Mouse (Mus musculus): ENCODE data around the gene Ptafr. TPM values are rescaled to one million over a fixed set of nuclear protein-coding genes. Genes with fewer than 3 reads are reported as not detected.

Ptafr gene
- polyA plus RNA-seq (2014; fragmentation: Nextera tagmentation; extraction: Ambion mirVana): 0.31 and 0.63 TPM in 2 replicates

DNA sequence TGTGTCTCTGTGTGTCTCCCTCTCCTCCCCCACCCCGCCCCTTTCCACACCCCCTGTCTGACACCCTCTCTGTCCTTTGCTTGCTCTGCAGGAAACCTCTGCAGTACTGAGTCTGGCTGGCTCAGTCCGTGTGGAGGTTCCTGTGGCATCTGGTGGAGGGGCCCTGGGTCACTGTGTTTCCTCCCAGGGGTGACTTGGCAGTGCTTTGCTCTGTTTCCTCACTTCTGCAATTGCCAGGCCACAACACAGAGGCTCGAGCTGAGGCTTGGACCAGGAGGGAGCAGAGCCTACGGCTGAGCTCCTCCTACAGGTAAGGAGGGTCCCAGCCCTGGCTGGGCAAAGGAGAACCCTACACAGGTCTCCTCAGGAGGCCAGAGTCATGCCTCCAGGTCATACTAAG lies at the start of gene Ptafr:
Gene Ptafr, plus strand, starts transcription at position 103 of the 400 bp plus-strand sequence.
- H3K4me1 ChIP-seq (ENCODE audit: control insufficient read depth, insufficient read depth, low read length): no peaks in the 10 kb centered on the region
- H3K4me2 ChIP-seq: no peak within 1 kb of the TSS
- H3K9me3 ChIP-seq (ENCODE audit: control insufficient read depth, low read length): no peaks in the 10 kb centered on the region
- DNase-seq (ENCODE audit: low spot score, missing footprints) (no peak), ATAC-seq (ENCODE audit: low FRiP score) (no peak)
- 46% methylated on average over 4 of the region's 4 CpGs for WGBS
- no peaks in the 10 kb centered on the region for H3K27me3 ChIP-seq (ENCODE audit: control insufficient read depth, insufficient read depth, low read length)
- H3K36me3 ChIP-seq (ENCODE audit: control insufficient read depth, insufficient read depth, low read length): no peaks in the 10 kb centered on the region
- H3K4me3 ChIP-seq (ENCODE audit: low read depth, low read length): no peak within 1 kb of the TSS
- no peak within 1 kb of the TSS for H3K9ac ChIP-seq (ENCODE audit: low read length)
- H3K27ac ChIP-seq (ENCODE audit: low read depth, low read length): no peak within 1 kb of the TSS

DNA sequence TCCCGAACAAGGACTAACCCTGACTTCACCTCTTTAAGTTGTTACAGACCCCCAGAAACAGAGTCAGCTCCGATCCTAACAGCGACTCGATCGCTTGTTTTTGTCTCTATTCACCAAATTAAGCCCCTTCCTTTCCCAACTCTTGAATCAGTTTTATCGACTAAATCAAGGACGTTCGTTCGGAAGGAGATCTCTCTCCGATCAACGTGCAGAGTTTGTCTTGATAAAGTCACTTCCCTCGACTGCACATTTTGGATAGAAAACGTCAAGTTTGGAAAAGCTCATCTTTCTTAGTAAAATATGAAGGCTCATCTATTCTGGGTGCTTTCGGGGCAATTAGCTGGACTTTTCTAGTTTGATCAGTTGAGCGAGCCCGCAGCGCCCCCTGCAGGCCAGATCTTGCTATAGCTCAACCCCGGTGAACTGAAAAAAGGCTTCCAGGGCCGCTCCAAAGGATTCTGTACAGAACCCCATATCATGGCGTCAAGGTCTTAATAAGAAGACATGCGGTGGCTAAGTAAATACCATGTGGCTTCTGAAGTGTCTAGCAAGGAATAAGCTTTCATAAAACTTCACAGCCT lies 49.2 kb upstream of the Ptafr start:
- ATAC-seq (ENCODE audit: low FRiP score): no peak
- no peaks in the 10 kb centered on the region for H3K36me3 ChIP-seq (ENCODE audit: control insufficient read depth, insufficient read depth, low read length)
- peak; percentile 99 for DNase-seq (ENCODE audit: low spot score, missing footprints)
- peak overlapping the region; percentile 40 for H3K9ac ChIP-seq (ENCODE audit: low read length)
- 2% methylated on average over 21 of the region's 21 CpGs for WGBS
- no peak overlapping the region for H3K27ac ChIP-seq (ENCODE audit: low read depth, low read length)
- H3K4me1 ChIP-seq (ENCODE audit: control insufficient read depth, insufficient read depth, low read length): peaks cover 3% of the 10 kb centered on the region; the same call in 1 of the 2 replicates
- no peaks in the 10 kb centered on the region for H3K9me3 ChIP-seq (ENCODE audit: control insufficient read depth, low read length)
- H3K27me3 ChIP-seq (ENCODE audit: control insufficient read depth, insufficient read depth, low read length): peaks cover 2% of the 10 kb centered on the region; the same call in 1 of the 2 replicates
- peak overlapping the region; percentile 31 for H3K4me3 ChIP-seq (ENCODE audit: low read depth, low read length)
- peak overlapping the region; percentile 74 for H3K4me2 ChIP-seq

DNA sequence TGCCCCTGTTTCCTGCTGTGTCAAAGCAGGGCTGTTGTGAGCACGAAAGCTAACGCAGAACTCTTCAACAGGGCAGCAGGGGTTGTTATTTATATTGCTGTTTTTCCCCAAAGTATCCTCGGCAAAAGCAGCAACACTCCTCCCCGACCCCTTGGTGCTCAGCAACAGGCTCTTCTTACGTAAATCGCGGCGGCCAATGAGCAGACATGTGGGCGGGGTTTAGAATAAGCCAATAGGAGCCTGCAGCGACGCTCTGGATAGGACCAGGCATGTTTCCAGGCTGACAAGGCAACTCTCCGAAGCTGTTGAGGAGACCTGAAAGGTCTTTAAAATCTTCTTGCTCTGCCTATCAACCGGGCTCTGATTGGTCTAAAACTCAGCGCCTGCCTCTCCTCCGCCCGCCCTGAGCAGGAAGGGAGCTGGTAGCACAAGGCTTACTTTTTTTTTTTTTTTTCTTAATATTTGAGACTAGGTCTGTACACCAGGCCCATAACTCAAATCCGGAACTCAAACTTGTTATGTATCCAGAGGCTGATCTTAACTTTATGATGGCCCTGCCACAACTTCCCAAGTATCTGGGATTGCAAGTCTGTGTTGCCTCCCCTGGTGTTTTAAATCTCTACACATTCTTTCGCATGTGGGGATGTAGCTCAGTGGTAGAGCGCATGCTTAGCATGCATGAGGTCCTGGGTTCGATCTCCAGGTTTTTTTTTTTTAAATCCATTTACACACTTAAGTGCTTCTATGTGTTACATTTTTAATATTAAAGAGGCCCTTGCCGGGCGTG lies 48.3 kb upstream of the Ptafr start:
- Histone ChIP-seq H3K4me3 (ENCODE audit: low read depth, low read length) (peak overlapping the region; percentile 31), H3K27me3 (ENCODE audit: control insufficient read depth, insufficient read depth, low read length) (peaks cover 2% of the 10 kb centered on the region; the same call in 1 of the 2 replicates), H3K36me3 (ENCODE audit: control insufficient read depth, insufficient read depth, low read length) (no peaks in the 10 kb centered on the region), H3K9me3 (ENCODE audit: control insufficient read depth, low read length) (no peaks in the 10 kb centered on the region), H3K27ac (ENCODE audit: low read depth, low read length) (no peak overlapping the region), H3K4me1 (ENCODE audit: control insufficient read depth, insufficient read depth, low read length) (peaks cover 3% of the 10 kb centered on the region; the same call in 1 of the 2 replicates), H3K4me2 (peak overlapping the region; percentile 74), H3K9ac (ENCODE audit: low read length) (peak overlapping the region; percentile 40)
- ATAC-seq (ENCODE audit: low FRiP score) (peak; percentile 94), DNase-seq (ENCODE audit: low spot score, missing footprints) (peak; percentile 97)
- WGBS: 21% methylated on average over 22 of the region's 22 CpGs

DNA sequence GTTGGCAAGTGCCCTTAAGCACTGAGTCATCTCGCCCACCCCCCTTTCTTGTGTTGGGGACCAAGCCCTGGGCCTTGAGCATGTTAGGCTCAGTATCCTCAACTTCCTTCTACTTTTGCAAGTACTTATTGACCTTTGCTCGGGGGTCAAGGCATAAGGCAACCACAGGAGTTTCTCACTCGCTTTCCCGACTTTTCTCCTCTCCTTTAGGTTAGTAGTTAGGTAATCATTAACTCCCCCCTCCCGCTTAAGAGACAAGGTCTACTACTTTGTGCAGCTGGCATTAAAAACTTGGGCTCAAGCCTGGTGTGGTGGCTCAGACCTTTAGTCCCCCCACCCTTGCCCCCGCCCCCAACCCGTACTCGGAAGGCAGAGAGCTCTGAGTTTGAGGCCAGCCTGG lies 45.8 kb upstream of the Ptafr start:
- Histone ChIP-seq H3K36me3 (ENCODE audit: control insufficient read depth, insufficient read depth, low read length) (no peaks in the 10 kb centered on the region), H3K27ac (ENCODE audit: low read depth, low read length) (no peak overlapping the region), H3K4me1 (ENCODE audit: control insufficient read depth, insufficient read depth, low read length) (peaks cover 3% of the 10 kb centered on the region; the same call in 1 of the 2 replicates), H3K27me3 (ENCODE audit: control insufficient read depth, insufficient read depth, low read length) (peaks cover 2% of the 10 kb centered on the region; the same call in 1 of the 2 replicates), H3K4me3 (ENCODE audit: low read depth, low read length) (no peak overlapping the region), H3K4me2 (no peak overlapping the region), H3K9me3 (ENCODE audit: control insufficient read depth, low read length) (no peaks in the 10 kb centered on the region), H3K9ac (ENCODE audit: low read length) (no peak overlapping the region)
- DNase-seq (ENCODE audit: low spot score, missing footprints) (no peak), ATAC-seq (ENCODE audit: low FRiP score) (no peak)
- 84% methylated on average over 8 of the region's 8 CpGs for WGBS

DNA sequence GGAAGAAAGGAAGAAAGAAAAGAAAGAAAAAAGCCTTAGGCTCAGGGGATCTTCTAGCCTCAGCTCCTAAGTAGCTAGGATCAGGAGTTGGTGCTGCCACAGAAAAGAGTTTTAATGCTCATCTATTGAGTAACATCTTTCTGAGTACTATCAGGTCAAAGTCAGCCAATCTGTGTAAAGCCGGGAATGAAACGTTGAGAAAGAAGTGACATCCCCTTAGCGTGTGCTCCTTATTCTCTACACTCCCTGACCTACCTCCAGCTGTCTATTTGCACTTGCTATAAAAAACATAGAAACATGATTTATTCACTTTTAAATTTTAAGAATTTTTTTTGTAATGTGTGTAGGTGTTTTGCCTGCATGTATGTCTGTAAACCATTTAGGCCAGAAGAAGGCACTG lies 44.7 kb upstream of the Ptafr start:
- no peak overlapping the region for H3K9ac ChIP-seq (ENCODE audit: low read length)
- 89% methylated on average over 3 of the region's 3 CpGs for WGBS
- H3K9me3 ChIP-seq (ENCODE audit: control insufficient read depth, low read length): no peaks in the 10 kb centered on the region
- H3K4me2 ChIP-seq: no peak overlapping the region
- no peaks in the 10 kb centered on the region for H3K27me3 ChIP-seq (ENCODE audit: control insufficient read depth, insufficient read depth, low read length)
- ATAC-seq (ENCODE audit: low FRiP score): no peak
- peaks cover 3% of the 10 kb centered on the region; the same call in 1 of the 2 replicates for H3K4me1 ChIP-seq (ENCODE audit: control insufficient read depth, insufficient read depth, low read length)
- no peak for DNase-seq (ENCODE audit: low spot score, missing footprints)
- H3K4me3 ChIP-seq (ENCODE audit: low read depth, low read length): no peak overlapping the region
- H3K36me3 ChIP-seq (ENCODE audit: control insufficient read depth, insufficient read depth, low read length): no peaks in the 10 kb centered on the region
- H3K27ac ChIP-seq (ENCODE audit: low read depth, low read length): no peak overlapping the region

DNA sequence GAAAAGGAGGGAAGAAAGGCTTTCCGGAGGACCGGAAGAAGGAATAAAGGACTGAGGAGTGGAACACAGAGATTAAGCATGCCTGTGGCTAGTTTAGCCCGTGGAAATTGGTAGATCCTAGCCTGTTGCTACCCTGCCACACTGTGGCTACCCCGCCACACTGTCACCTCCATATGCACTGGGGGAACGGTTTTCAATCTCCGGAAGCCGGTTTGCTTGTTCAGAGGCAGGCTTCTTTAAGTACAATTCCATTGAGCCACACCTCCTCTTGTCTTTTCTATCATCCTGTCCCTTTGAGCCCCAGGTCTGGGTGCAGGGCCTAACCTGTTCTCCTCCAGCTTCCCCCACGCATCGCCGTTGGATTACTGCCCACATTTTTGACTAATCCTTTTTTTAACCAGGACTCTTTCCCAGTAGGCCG lies 39.5 kb upstream of the Ptafr start:
- Histone ChIP-seq H3K4me2 (no peak overlapping the region), H3K9ac (ENCODE audit: low read length) (peak overlapping the region; percentile 27; the same call in 1 of the 2 replicates), H3K4me3 (ENCODE audit: low read depth, low read length) (no peak overlapping the region), H3K4me1 (ENCODE audit: control insufficient read depth, insufficient read depth, low read length) (peaks cover 3% of the 10 kb centered on the region; the same call in 1 of the 2 replicates), H3K9me3 (ENCODE audit: control insufficient read depth, low read length) (no peaks in the 10 kb centered on the region), H3K27me3 (ENCODE audit: control insufficient read depth, insufficient read depth, low read length) (no peaks in the 10 kb centered on the region), H3K27ac (ENCODE audit: low read depth, low read length) (no peak overlapping the region), H3K36me3 (ENCODE audit: control insufficient read depth, insufficient read depth, low read length) (no peaks in the 10 kb centered on the region)
- ATAC-seq (ENCODE audit: low FRiP score): no peak
- peak; percentile 88 for DNase-seq (ENCODE audit: low spot score, missing footprints)
- WGBS: 9% methylated on average over 11 of the region's 11 CpGs

DNA sequence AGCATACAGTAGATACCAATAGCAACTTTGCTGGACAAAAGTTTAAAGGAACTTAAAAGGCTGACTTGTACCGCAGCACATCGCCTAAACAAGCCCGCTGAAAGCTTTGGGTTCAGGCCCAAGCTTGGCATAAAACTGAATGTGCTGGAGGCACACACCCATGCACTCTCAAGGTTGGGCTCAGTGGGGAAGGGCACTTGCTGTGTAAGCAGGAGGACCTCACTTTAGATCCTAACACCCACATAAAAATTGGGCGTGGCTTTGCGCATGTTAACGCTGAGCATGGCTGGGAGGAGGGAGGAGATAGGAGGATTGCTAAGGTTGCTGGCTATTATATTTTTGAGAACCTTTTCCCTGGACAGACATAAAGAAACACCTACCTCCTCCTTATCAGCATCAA lies 39.1 kb upstream of the Ptafr start:
- Histone ChIP-seq H3K27me3 (ENCODE audit: control insufficient read depth, insufficient read depth, low read length) (no peaks in the 10 kb centered on the region), H3K4me3 (ENCODE audit: low read depth, low read length) (no peak overlapping the region), H3K4me2 (no peak overlapping the region), H3K9ac (ENCODE audit: low read length) (peak overlapping the region; percentile 27; the same call in 1 of the 2 replicates), H3K4me1 (ENCODE audit: control insufficient read depth, insufficient read depth, low read length) (peaks cover 3% of the 10 kb centered on the region; the same call in 1 of the 2 replicates), H3K36me3 (ENCODE audit: control insufficient read depth, insufficient read depth, low read length) (no peaks in the 10 kb centered on the region), H3K9me3 (ENCODE audit: control insufficient read depth, low read length) (no peaks in the 10 kb centered on the region), H3K27ac (ENCODE audit: low read depth, low read length) (no peak overlapping the region)
- 46% methylated on average over 6 of the region's 6 CpGs for WGBS
- DNase-seq (ENCODE audit: low spot score, missing footprints) (no peak), ATAC-seq (ENCODE audit: low FRiP score) (no peak)

DNA sequence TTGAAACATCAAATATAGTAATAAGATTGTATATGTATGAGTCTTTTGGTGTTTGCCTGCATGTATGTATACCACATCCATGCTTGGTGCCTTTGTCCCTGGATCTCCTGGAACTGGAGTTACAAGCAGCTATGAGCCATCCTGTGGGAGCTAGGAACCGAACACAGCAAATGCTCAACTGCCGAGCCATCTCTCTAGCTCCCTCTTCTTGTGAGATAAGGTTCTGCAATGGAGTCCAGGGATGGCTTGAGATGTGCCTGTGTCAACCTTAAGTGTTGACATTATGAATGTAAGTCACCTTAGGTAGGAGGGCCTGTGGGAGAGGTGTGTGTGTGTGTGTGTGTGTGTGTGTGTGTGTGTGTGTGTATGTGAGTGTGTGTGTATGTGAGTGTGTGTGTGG lies 37.2 kb upstream of the Ptafr start:
- ATAC-seq (ENCODE audit: low FRiP score): no peak
- H3K4me1 ChIP-seq (ENCODE audit: control insufficient read depth, insufficient read depth, low read length): peaks cover 3% of the 10 kb centered on the region; the same call in 1 of the 2 replicates
- 46% methylated on average over 2 of the region's 2 CpGs for WGBS
- H3K4me2 ChIP-seq: no peak overlapping the region
- H3K4me3 ChIP-seq (ENCODE audit: low read depth, low read length): no peak overlapping the region
- H3K9me3 ChIP-seq (ENCODE audit: control insufficient read depth, low read length): no peaks in the 10 kb centered on the region
- no peak for DNase-seq (ENCODE audit: low spot score, missing footprints)
- H3K27ac ChIP-seq (ENCODE audit: low read depth, low read length): no peak overlapping the region
- H3K36me3 ChIP-seq (ENCODE audit: control insufficient read depth, insufficient read depth, low read length): peaks cover 6% of the 10 kb centered on the region; the same call in 1 of the 2 replicates
- no peaks in the 10 kb centered on the region for H3K27me3 ChIP-seq (ENCODE audit: control insufficient read depth, insufficient read depth, low read length)
- no peak overlapping the region for H3K9ac ChIP-seq (ENCODE audit: low read length)

Measured in midbrain, embryonic 11.5 days (tissue).